Mouse (Mus musculus): ENCODE measurements at regions not wholly inside any gene's neighbourhood (a gene's known extent, or its start where the extent isn't known, plus 50 kb on each side); places are given as distances from the start of the nearest gene placed in this dataset.

DNA sequence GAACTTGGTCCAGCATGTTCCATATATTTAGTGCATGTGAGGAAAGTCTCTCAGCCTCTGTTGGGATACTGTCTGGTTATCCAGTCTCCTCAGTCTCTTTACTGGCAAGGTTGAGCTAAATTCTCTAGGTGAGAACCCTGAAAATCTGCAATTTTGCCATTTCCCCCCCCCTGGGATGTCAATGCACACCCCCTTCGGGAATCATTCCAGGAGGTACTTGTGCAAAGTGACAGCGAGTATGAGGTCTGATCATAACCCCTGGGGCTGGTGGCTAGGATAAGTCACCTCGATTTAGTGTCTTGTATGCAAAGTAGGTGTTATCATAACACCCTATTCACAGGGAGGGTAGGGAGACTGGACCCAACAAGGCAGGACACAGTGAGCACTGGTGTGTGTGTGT lies 148.3 kb upstream of the Irf2bp2 start:
- no peak for DNase-seq (ENCODE audit: low spot score)

DNA sequence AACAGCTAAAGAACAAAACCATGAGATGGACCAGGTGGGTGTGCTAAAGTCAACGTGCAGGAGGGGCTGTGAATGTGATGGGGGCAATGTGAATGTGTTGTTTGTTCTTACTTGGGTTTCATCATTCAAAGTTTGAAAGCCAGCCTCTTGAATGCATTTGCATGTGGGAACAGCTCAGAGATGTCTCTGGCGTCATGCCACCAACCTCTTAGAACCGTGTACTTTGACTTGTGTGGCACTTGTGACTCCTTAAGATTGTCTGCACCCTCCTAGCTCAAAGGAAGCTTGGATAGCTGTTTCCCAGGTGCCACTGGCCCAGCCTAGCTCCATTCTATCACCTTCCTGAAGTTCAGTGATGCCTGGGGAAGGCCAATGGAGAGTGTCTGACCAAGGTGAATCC lies 147.2 kb upstream of the Irf2bp2 start:
- DNase-seq (ENCODE audit: low spot score): no peak

DNA sequence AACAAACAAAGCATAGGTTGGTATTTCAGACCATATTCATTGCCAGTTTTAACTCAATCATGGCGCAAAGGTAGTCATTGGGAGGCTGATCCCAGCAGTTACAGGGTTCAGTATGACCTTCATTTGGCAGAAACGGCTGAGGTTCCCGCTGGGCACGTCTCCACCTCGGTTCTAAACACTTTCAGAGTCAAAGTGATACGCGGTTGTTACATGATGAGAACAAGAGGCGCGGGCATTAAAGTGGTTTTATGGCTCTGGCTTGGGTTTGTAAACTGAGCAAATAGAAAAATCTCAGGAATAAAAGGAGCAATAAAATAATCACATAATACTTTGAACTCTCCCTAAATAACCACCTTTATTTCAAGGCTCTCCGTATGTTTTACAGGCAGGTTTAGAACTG lies 146.0 kb upstream of the Irf2bp2 start:
- no peak for DNase-seq (ENCODE audit: low spot score)

DNA sequence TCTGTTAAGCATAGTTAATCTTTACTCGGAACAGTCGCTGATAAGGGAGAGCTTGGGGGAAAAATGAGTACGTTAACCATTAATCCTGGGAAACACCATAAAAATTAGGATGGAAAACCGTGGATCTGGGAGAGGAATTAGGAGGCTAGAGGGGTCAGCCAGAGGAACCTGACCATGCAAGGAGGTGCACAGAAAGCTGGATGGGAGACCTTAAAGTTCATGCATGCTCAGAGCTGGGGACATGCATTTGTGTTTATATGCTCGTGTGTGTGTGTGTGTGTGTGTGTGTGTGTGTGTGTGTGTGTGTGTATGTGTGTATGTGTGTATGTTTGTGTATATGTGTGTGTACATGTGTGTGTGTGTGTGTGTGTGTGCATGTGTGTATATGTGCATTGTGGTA lies 143.2 kb upstream of the Irf2bp2 start:
- no peak for DNase-seq (ENCODE audit: low spot score)

DNA sequence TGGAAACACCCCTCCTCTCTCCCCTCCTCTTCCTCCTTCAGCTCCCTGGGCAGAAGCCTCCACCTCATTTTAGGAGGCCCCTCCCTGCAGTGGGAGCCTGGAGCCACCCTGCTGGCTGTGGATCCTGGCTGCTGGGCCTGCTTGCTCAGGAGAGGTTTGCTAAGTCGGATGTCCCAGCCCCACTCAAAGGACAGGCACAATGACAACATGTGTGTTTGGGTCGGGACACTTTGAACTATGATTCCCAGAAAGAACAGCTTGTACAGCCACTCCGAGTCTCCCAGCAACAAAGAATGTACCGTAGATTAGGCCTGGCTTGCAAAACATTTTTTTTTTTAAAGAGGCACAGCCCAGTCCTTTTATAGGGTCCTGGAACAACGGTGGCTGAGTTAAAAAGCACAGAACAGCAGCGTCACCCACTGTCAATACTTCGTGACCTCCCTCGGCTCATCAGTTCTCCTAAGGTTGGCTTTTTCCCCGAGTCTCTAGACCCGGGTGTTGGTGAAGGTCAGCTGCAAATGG lies 142.7 kb upstream of the Irf2bp2 start:
- DNase-seq (ENCODE audit: low spot score): no peak

DNA sequence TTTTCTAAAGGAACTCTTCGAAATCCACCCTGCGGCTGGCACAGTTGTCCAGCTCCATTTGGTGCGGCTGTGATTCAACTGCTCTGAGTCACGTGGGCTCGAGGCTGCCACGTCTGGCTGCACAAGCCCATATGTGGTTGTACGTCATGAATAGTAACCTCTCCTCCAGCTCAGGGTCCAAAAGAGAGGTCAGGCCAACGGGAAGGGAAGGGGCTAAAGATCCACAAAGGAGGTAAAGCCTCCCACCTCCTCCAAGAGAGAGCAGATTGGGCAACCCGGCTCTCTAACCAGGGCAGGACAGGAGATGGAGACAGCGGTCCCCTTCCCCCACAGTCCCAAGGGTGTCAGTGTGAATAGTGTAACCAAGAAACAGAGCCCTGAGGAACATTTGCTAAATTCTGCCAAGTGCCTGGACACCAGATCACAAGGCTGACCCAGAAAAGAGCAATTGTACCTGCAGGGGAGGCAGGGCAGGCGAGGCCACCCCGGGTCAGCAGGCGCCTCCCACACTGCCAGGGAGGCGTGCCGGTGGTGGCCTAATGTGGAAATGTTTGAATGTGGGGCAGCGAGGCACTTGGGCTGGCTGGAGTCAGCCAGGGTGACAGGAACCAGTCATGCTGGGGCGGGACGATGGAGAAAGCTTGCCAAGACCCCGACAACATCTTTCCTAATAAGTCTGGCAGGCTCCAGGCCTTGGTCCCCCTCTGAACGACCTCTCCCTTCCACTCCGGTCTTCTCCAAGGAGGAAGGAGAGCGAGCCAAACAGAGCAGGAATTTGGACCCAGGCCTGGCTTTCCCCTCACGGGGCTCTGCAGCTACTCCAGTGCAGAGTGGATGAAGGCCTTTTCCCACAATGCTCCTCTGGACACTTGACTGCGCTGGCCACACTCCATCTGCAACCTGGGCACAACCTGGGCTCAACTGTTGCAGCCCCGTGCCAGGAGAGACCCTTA lies 142.0 kb upstream of the Irf2bp2 start:
- no peak for DNase-seq (ENCODE audit: low spot score)

DNA sequence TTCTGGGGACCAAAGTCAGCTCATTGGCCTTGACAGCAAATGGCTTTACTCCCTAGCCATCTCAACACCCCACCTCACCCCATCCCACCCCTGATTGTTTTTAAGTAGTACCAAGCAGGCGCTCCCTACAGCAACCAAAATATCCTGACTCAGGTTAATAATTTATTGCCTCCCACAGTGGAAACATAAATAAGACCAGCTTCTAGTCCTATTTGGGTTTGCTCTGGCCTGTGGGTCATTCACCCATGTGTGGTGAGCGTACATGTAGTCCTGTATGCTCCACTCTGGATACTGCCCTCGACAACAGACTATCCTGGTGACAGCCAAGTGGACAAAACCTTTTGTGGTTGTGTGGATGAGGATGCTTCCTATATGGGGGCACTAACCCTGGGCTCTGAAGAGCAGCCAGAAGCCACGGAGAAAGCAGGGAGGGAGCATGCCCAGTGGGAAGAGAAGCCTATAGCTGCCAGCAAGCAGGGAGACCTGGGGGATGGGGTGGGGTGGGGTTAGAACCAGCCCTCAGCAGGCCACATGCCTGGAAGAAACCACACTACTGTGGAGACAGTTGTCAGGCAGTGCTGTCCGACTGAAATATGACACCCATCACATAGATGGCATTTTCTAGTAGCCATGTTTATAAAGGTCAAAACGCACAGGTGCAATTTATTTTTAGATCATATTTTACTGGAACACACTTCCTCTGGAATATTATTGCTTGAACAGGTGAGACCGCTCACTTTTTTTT lies 141.1 kb upstream of the Irf2bp2 start:
- no peak for DNase-seq (ENCODE audit: low spot score)

DNA sequence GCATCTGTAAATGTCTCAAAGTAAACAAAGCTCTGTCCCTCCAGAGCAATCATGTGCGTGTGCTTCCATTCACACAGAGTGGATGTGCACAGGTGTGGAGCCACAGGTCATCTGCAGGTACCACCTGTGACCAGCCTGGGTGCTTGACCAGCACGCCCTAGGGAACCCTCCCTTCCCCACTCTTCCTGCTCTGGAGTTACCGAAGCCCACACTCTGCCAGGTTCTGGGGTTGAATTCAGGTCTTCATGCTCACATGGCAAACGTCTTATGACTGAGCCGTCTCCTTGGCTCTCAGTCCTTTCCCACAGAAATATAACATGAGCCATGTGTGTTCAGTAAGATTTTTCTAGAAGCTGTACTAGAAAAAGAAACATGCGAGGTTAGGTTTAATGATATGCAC lies 140.0 kb upstream of the Irf2bp2 start:
- no peak for DNase-seq (ENCODE audit: low spot score)

DNA sequence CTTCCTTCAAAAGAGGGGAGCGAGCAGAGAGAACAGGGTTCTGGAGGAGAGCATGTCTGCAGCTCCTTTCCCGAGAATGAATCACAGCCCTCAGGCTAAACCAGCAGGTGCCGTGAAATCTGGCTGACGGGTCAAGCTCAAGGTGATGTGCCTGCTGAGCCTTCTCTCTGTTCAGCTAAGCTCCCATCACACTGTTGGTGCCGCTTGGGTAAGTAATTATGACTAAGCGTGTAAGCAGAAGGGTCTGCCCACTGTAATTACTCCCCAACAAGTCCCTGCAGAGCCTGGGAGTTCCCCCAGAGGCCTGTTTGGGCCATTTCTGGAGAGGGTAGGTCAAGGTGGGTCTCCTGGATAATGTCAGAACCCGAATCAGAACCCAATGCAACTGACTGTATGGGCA lies 139.5 kb upstream of the Irf2bp2 start:
- no peak for DNase-seq (ENCODE audit: low spot score)

DNA sequence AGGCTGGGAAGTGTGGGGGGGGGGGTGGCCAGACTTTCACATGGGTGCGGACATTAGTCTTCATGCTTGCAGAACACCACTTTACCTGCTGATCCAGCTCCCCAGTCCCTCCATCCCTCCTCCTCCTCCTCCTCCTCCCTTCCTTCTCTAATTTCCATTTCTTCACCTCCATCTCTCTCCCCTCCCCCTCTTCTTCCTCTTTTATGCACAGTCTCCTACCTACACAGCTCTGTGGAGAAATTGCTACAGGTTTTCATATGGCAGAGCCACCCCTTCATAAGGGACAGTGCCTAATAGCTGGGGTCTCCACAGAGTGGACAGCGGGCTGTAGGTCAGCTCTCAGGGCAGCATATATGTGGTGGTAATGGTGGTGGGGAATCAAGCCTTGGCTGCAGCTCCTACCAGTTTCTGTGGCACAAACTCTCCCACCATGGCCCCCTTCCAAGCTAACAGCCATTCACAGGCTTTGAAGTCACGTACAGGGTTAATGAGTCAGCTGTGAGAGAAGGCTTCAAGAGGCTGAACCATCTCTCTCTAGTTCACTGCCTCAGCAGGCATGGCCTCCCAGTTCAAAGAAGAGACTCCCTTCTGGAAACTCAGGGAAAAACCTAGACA lies 136.3 kb upstream of the Irf2bp2 start:
- no peak for DNase-seq (ENCODE audit: low spot score)

DNA sequence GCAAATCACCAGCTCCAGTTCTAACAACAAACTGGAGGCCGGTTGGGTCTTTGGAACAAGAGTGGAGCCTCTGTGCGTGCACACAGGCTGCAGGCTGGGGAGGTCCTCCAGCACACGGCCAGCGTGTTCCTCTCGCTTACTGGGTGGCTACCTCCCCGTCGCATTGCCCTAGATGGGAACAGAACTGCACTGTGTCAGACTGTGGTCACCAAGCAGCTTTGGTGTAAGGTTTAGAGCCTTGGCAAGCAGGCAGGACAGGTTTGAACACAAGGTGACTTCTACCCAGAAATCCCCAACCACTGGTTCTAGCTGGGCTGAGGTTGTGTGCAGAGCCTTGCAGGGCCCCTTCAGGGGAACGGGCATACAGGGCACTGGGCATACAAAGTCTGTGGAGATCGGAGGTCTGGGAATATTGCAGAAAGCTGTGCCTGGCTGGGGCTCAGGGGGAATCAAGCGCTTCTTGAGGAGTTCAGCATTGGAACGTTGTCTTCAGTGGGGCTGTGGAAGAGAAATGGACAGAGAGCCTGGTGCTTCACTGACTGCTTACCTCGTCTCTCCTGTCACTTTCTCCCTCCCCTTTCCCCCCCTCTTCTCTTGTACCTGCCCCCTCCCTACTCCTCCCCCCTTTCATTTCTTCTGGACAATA lies 135.3 kb upstream of the Irf2bp2 start:
- no peak for DNase-seq (ENCODE audit: low spot score)

DNA sequence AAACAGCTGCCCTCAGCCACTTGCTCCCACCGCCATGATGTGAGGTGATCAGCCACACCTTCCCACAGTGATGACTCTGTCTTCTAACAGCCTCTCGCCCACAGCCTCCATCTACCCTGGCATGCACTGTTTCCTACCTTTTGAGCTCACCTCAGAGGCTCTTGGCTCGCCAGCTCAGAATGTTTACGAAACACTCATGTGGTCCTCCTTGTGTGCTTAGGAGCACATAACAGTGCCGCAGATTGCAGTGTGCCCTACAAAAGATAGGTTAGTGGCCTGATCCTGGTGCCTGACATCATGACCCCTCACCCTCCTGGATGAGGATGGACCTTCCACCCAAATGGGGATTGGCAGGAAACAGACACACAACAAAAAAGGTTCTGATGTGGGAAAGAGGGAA lies 134.3 kb upstream of the Irf2bp2 start:
- DNase-seq (ENCODE audit: low spot score): no peak

DNA sequence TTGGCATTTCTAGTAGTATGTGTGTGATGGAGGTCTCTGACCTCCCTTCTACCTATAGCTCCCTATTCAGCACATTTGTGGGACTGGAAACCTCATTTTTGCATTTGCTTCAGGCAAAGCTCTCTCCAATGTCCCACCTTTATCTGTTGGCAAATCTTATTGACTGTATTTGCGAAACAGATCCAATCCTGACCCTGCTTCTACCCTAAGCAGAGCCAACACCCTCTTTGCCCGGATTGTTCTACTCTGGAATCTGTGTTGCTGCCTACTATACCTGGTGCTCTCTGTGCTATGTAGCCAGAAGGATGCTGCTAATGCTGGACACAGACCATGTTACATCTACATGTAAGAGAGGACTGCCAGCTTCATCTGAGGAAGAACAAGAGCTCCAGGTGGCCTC lies 133.3 kb upstream of the Irf2bp2 start:
- no peak for DNase-seq (ENCODE audit: low spot score)

DNA sequence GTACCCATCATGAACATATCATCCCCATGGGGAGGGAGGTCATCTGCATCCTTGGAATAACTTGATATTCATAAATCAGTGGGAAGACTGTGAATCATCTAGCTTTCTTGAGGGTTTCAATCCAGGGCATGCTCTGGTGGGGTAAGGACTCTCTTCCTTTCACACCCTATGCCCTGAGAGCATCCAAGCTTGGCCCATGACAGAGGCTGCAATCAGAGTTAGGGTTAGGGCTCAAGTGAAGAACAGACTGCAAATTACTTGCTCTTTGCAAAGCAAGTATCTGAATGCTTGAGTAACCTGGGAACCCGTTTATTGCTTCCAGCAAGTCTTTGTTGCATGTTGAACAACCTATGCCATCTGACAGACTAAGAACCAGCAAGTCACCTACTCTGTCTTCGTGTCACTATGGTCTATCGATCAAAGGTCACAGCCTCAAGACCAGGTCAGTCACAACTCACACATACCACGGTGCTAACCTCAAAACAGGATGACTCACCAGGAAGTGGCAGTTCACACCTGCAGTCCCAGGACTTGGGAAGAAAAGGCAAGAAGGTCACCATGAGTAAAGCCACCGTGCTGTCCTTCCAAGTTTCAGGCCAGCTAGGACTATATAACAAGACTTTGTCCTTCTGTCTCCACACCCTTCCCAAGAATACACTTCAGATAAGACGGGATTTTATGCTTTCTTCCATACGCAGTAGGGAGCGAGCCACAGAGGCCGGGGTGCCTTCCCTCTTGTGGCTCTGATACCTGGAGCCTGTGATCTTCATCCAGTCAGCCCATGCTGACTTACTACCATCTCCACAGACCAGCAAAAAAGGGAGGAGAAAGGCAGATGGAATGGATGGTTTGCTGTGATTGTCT lies 129.7 kb upstream of the Irf2bp2 start:
- no peak for DNase-seq (ENCODE audit: low spot score)

DNA sequence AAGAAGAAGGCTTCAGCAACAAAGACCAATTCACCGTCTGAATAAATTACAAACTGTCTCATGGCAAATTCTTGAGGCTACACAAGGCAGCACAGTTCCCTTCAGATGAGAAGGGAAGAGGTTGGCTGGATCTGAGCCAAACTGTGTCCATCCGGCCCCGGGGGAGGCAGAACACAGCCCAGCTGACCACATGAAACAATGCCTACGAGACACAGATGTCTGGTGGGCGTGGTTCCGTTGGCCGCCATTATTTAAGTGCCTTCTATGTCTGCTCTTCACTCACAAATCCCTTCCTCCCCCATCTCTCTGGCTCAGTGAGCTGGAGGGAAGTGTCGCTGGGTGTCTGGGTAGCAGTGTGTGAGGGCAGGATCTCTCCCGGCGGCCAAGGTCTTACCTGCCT lies 127.8 kb upstream of the Irf2bp2 start:
- no peak for DNase-seq (ENCODE audit: low spot score)

DNA sequence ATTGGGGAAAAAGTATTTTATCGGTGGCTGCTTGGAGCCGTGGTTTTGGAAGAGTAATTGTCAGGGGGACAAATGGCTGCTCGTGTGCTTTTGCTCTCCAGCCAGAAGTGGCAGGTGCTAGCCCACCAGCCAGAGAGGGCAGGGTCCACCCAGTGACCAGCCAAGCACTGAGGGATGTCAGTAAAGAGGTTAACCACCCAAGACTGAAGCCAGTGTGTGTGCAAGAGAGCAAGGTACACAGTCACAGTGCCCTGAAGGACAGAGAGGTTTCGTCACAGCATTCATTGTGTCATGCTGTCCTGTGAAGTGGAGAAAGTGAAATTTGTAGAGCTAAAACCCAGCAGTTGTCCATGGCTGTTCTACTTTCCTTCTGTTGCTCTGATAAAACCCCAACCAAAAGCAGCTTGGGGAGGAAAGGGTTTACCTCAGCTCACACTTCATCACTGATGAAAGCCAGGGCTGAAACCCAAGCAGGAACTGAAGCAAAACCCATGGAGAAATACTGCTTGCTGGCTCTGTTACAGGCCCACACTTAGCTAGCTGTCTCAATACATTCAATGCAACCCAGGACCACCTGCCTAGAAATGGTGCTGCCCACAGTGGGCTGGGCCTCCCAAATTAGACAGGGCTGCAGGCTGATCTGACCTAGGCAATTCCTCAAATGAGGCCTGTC lies 126.8 kb upstream of the Irf2bp2 start:
- no peak for DNase-seq (ENCODE audit: low spot score)

DNA sequence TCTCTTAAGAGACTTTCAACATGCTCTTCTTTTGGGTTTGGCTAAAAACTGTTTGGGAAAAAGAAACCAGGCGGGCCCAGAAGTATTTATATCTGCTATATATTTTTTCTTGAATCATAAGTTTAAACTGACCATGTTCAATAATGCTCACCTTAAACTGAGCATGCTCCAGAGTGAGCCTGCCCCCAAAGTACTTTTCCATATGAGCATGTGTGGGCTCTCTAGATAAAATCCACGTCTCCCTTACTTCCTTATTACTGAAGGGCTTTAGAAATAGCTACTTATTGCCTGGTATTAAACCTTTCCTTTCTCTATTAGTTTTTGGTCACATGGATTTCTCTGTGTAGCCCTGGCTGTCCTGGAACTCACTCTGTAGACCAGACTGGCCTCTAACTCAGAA lies 126.0 kb upstream of the Irf2bp2 start:
- DNase-seq (ENCODE audit: low spot score): no peak

DNA sequence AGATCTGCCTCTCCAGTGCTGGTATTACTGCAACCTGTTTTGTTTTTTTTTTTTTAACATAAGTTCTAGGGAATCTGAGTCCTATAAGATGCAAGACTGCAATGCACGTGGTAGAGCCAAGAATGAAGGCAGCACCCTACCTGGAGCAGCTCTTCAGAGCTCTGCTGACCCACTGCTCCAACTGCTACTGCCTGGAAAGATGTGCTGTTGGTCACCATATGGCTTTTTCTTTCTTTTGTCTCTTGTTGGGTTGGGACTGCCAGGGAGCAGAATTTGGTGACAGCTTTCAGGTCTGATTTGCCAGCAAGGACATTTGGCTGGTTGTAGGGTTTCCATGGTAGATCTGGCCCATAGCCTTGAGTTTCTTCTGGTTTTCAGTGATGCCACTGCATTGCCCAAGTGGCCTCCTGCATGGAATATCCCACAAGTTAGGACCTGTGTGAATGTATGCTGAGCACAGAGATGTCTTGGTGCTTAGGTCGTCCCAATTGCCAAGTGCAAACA lies 123.9 kb upstream of the Irf2bp2 start:
- DNase-seq (ENCODE audit: low spot score): no peak

DNA sequence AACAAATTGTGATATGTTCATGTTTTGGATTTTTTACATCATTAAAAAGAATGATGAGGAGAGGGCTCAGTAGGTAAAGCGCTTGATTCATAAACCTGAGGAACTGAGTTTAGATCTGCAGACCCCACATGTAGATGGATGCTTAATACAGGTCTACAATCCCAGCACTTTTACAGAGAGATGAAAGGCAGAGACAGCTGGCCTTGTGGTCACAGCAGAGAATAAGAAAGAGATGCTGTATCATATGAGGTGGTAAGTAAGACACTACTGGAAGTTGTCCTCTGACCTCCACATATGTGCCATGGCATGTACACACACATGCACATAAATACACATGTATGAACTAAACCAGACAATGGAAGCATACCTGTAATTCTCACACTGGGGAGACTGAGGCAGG lies 121.9 kb upstream of the Irf2bp2 start:
- no peak for DNase-seq (ENCODE audit: low spot score)

DNA sequence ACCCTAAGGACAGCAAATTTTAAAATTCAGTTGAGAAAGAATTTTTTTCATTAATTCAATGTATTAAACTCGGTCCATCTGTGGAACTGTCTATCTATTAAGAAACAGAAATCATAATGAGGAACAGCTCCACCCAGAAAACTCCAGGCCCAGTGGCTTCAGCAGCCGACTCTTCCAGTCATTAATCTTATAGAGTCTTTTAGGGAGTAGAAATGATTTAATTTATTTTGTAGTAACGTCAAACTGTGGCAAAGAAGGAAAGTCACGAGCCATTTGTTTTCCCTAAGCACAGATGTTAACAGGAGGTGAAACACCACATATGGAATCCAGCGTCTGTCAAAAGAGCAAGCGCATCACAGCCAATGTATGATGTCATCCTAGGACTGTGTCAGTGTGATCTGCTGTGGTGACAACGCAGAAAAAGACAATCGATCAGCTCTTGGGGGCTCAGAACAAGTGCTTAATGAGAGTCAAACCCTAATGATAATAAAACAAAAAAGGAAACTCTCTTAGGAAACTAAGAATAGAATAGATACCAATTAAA lies 119.9 kb upstream of the Irf2bp2 start:
- DNase-seq (ENCODE audit: low spot score): no peak
